Mouse (Mus musculus): ENCODE results near the gene Tfec.

Gene Tfec

GRCm38 (mm10) chr6:16898251-16898862 lies at the start of gene Tfec:
Gene Tfec (minus strand): TSS chr6:16898441.
- no peak for DNase-seq (ENCODE audit: low read depth)

- no peak for DNase-seq (ENCODE audit: low read depth)
These were observed 49.6 kb upstream of the Tfec start for GRCm38 (mm10) chr6:16947837-16948236.

GRCm38 (mm10) chr6:16943513-16943912 lies 45.3 kb upstream of the Tfec start:
- DNase-seq (ENCODE audit: low read depth), result no peak

GRCm38 (mm10) chr6:16942433-16942832 lies 44.2 kb upstream of the Tfec start:
- DNase-seq (ENCODE audit: low read depth), result no peak

- DNase-seq (ENCODE audit: low read depth), result no peak
These were observed 32.8 kb upstream of the Tfec start for GRCm38 (mm10) chr6:16931059-16931458.

GRCm38 (mm10) chr6:16920111-16920656 lies 21.9 kb upstream of the Tfec start:
- DNase-seq (ENCODE audit: low read depth), result no peak

GRCm38 (mm10) chr6:16891819-16892218 lies 6.4 kb downstream of the Tfec start:
- DNase-seq (ENCODE audit: low read depth), result no peak

GRCm38 (mm10) chr6:16883537-16884307 lies 14.5 kb downstream of the Tfec start:
- no peak for DNase-seq (ENCODE audit: low read depth)

- DNase-seq (ENCODE audit: low read depth), result no peak
These were observed 24.2 kb downstream of the Tfec start for GRCm38 (mm10) chr6:16874021-16874542.

- DNase-seq (ENCODE audit: low read depth), result no peak
These were observed 28.2 kb downstream of the Tfec start for GRCm38 (mm10) chr6:16870067-16870466.

GRCm38 (mm10) chr6:16868314-16868713 lies 29.9 kb downstream of the Tfec start:
- no peak for DNase-seq (ENCODE audit: low read depth)

GRCm38 (mm10) chr6:16862753-16863508 lies 35.3 kb downstream of the Tfec start:
- DNase-seq (ENCODE audit: low read depth), result no peak

- no peak for DNase-seq (ENCODE audit: low read depth)
These were observed 36.2 kb downstream of the Tfec start for GRCm38 (mm10) chr6:16862050-16862449.

GRCm38 (mm10) chr6:16855879-16856545 lies 42.2 kb downstream of the Tfec start:
- no peak for DNase-seq (ENCODE audit: low read depth)

GRCm38 (mm10) chr6:16854977-16855376 lies 43.3 kb downstream of the Tfec start:
- DNase-seq (ENCODE audit: low read depth), result no peak

- no peak for DNase-seq (ENCODE audit: low read depth)
These were observed 51.7 kb downstream of the Tfec start for GRCm38 (mm10) chr6:16846521-16846920.

- DNase-seq (ENCODE audit: low read depth), result no peak
These were observed 62.6 kb downstream of the Tfec start for GRCm38 (mm10) chr6:16835631-16836030.

GRCm38 (mm10) chr6:16828304-16828703 lies 69.9 kb downstream of the Tfec start:
- DNase-seq (ENCODE audit: low read depth), result no peak

GRCm38 (mm10) chr6:16821985-16822384 lies 76.3 kb downstream of the Tfec start:
- DNase-seq (ENCODE audit: low read depth), result no peak

- DNase-seq (ENCODE audit: low read depth), result no peak
These were observed 91.9 kb downstream of the Tfec start for GRCm38 (mm10) chr6:16806302-16806701.

- no peak for DNase-seq (ENCODE audit: low read depth)
These were observed 100.6 kb downstream of the Tfec start for GRCm38 (mm10) chr6:16797669-16798068.

GRCm38 (mm10) chr6:16796914-16797313 lies 101.3 kb downstream of the Tfec start:
- no peak for DNase-seq (ENCODE audit: low read depth)

Measured in naive thymus-derived CD4-positive, alpha-beta T cell, adult 2 months (primary cell).